ENCODE assay signal across 8 mouse cellular contexts in genomic region chr1:177440981-177441491, GRCm38 (mm10). TPM values are rescaled to one million over a fixed set of nuclear protein-coding genes. Genes with fewer than 3 reads are reported as not detected.
DNase-seq lines count a peak whose midpoint lies in the region; ATAC-seq and TF ChIP-seq lines count a peak whose summit lies in the region.

No protein-coding gene starts in this region.

- H3K4me3 ChIP-seq in layer of hippocampus, adult 2 months = peak overlapping the region; percentile 96
- peak overlapping the region; percentile 80 for H3K4me3 ChIP-seq in heart, embryonic 15.5 days
- H3K4me3 ChIP-seq in macrophage (ENCODE audit: inconsistent target) = peak overlapping the region; percentile 57

- H3K9ac ChIP-seq in heart, embryonic 15.5 days = peak overlapping the region; percentile 86

- H3K27me3 ChIP-seq in heart, embryonic 15.5 days = no peaks in the 10 kb centered on the region

- ATAC-seq in activated CD4-positive, CD25-positive, alpha-beta regulatory T cell, adult 4 months = peak; percentile 7
- no peak for ATAC-seq in heart, embryonic 15.5 days (replicated peaks; ENCODE audit: insufficient number of reproducible peaks, insufficient read depth, low FRiP score, low read depth)

- no peak for DNase-seq in layer of hippocampus, adult 2 months (ENCODE audit: low spot score in 2 of 2)
- no peak for DNase-seq in layer of hippocampus, postnatal 14 days (ENCODE audit: low spot score in 2 of 2)
- no peak for DNase-seq in layer of hippocampus, adult 8-10 months (ENCODE audit: low spot score in 2 of 2)
- no peak for DNase-seq in left cerebral cortex, adult 11 months (ENCODE audit: low spot score)
- DNase-seq in gastrocnemius, postnatal 10 days = no peak

- peaks cover 31% of the 10 kb centered on the region for H3K79me2 ChIP-seq in macrophage (ENCODE audit: inconsistent target)

- H3K36me3 ChIP-seq in heart, embryonic 15.5 days = no peaks in the 10 kb centered on the region
- no peaks in the 10 kb centered on the region for H3K36me3 ChIP-seq in macrophage (ENCODE audit: inconsistent target)

- peaks cover 25% of the 10 kb centered on the region for H3K4me1 ChIP-seq in heart, embryonic 15.5 days (replicated peaks)

- under 1% methylated on average over 6 of the region's 6 CpGs for WGBS in heart, embryonic 15.5 days
- WGBS in macrophage (ENCODE audit: missing documents) = 0% methylated on average over 6 of the region's 6 CpGs

- peak overlapping the region; percentile 77 for H3K4me2 ChIP-seq in heart, embryonic 15.5 days

- H3K27ac ChIP-seq in layer of hippocampus, adult 2 months = peak overlapping the region; percentile 92
- H3K27ac ChIP-seq in heart, embryonic 15.5 days = peak overlapping the region; percentile 98
- H3K27ac ChIP-seq in macrophage = peak overlapping the region; percentile 39; the same call in 1 of the 2 replicates

- H3K9me3 ChIP-seq in heart, embryonic 15.5 days (replicated peaks) = no peaks in the 10 kb centered on the region

- TF ChIP-seq CTCF in layer of hippocampus, adult 2 months (conservative IDR thresholded peaks at IDR 0.05) = no peak

RNA-seq across cellular contexts. Expression of gene Zbtb18, which starts 1.1 kb away (rescaled TPM):
- total RNA-seq in layer of hippocampus, adult 2 months (2021) = 100 to 1,000 TPM; 585 to 647 TPM
- total RNA-seq in layer of hippocampus, postnatal 14 days (2021) = 100 to 1,000 TPM; 592 to 608 TPM
- polyA plus RNA-seq in activated CD4-positive, CD25-positive, alpha-beta regulatory T cell, adult 4 months (2017; shearing (Covaris generic)) = 1 to 10 TPM; 2.2 to 3.8 TPM
- 1.4 and 1.9 TPM in 2 replicates for polyA plus RNA-seq in heart, embryonic 15.5 days (2015; fragmentation: Nextera tagmentation; extraction: Ambion mirVana)
- total RNA-seq in macrophage (2018; cell fraction: chromatin; rRNA removed) = 10 to 100 TPM; 11.9 to 49.7 (median 27.8) TPM
- 10 to 100 TPM; 11.3 to 25.1 (median 18.6) TPM for total RNA-seq in macrophage (2018; cell fraction: cytosol; rRNA removed)
- 10 to 100 TPM; 15.7 to 70.9 (median 34.3) TPM for total RNA-seq in macrophage (2018; cell fraction: nucleus; rRNA removed)
- polyA plus RNA-seq in macrophage (2018) = 9.8 to 13.2 TPM (median 11.6 TPM) in 3 replicates
- total RNA-seq in layer of hippocampus, adult 8-10 months (2022) = 100 to 1,000 TPM; 478 to 591 (median 521) TPM
- 10 to 100 TPM; 84.3 to 88.7 TPM for total RNA-seq in gastrocnemius, postnatal 10 days (2021)

Comparison
In these comparisons a context has a peak if more than half of its experiments do, and no peak if none do; other contexts are left out.
1. H3K27ac ChIP-seq: peak in every context shown above with its lines; median percentile 98 in heart, embryonic 15.5 days; 92 in layer of hippocampus, adult 2 months; 39 in macrophage.
2. RNA of gene Zbtb18, which starts 1.1 kb away (total RNA-seq): 585 to 647 TPM in layer of hippocampus, adult 2 months, 592 to 608 TPM in layer of hippocampus, postnatal 14 days and 478 to 591 TPM in layer of hippocampus, adult 8-10 months; 84.3 to 88.7 TPM in gastrocnemius, postnatal 10 days; every median in the first group is over 4 times any median in the second.
3. Peak in every context shown above with its lines, with median percentiles within 50 percentile points of each other: H3K4me3 ChIP-seq.